Mouse (Mus musculus) retina, postnatal 7 days (tissue): ENCODE measurements around the gene Hhat.

Experiments used
- DNase-seq: peaks from one replicate; pipeline ENCODE4 v3.0.0-alpha.2; 2012; ENCODE audit warnings: low read depth, low spot score

The Hhat gene

GRCm38 (mm10) chr1:192770495-192771331, at the start of gene Hhat:
Hhat (minus strand) TSS chr1:192771223.
- DNase-seq = no peak

GRCm38 (mm10) chr1:192818334-192818733, 47.3 kb upstream of the Hhat start:
- no peak for DNase-seq

GRCm38 (mm10) chr1:192815789-192816188, 44.8 kb upstream of the Hhat start:
- DNase-seq = no peak

GRCm38 (mm10) chr1:192814700-192815099, 43.7 kb upstream of the Hhat start:
- no peak for DNase-seq

- no peak for DNase-seq
Observed at GRCm38 (mm10) chr1:192812758-192813157, 41.7 kb upstream of the Hhat start.

GRCm38 (mm10) chr1:192812290-192812689, 41.3 kb upstream of the Hhat start:
- DNase-seq = no peak

GRCm38 (mm10) chr1:192806168-192807157, 35.4 kb upstream of the Hhat start:
- DNase-seq = no peak

- no peak for DNase-seq
Observed at GRCm38 (mm10) chr1:192800338-192800737, 29.3 kb upstream of the Hhat start.

- no peak for DNase-seq
Observed at GRCm38 (mm10) chr1:192799165-192799991, 28.4 kb upstream of the Hhat start.

- no peak for DNase-seq
Observed at GRCm38 (mm10) chr1:192798212-192799164, 27.5 kb upstream of the Hhat start.

- no peak for DNase-seq
Observed at GRCm38 (mm10) chr1:192797011-192797274, 25.9 kb upstream of the Hhat start.

- DNase-seq = no peak
Observed at GRCm38 (mm10) chr1:192796201-192797010, 25.4 kb upstream of the Hhat start.

- DNase-seq = no peak
Observed at GRCm38 (mm10) chr1:192794957-192795745, 24.1 kb upstream of the Hhat start.

GRCm38 (mm10) chr1:192791897-192792361, 20.9 kb upstream of the Hhat start:
- no peak for DNase-seq

GRCm38 (mm10) chr1:192790442-192790841, 19.4 kb upstream of the Hhat start:
- no peak for DNase-seq

GRCm38 (mm10) chr1:192789828-192790227, 18.8 kb upstream of the Hhat start:
- no peak for DNase-seq

- no peak for DNase-seq
Observed at GRCm38 (mm10) chr1:192789111-192789522, 18.1 kb upstream of the Hhat start.

- DNase-seq = no peak
Observed at GRCm38 (mm10) chr1:192786194-192786593, 15.2 kb upstream of the Hhat start.
